Mouse (Mus musculus): ENCODE measurements around the gene Gata2. TPM values are rescaled to one million over a fixed set of nuclear protein-coding genes. Genes with fewer than 3 reads are reported as not detected.

Gene Gata2
- polyA plus RNA-seq (2015; fragmentation: Nextera tagmentation; extraction: Ambion mirVana) = 9.9 and 13.1 TPM in 2 replicates

DNA sequence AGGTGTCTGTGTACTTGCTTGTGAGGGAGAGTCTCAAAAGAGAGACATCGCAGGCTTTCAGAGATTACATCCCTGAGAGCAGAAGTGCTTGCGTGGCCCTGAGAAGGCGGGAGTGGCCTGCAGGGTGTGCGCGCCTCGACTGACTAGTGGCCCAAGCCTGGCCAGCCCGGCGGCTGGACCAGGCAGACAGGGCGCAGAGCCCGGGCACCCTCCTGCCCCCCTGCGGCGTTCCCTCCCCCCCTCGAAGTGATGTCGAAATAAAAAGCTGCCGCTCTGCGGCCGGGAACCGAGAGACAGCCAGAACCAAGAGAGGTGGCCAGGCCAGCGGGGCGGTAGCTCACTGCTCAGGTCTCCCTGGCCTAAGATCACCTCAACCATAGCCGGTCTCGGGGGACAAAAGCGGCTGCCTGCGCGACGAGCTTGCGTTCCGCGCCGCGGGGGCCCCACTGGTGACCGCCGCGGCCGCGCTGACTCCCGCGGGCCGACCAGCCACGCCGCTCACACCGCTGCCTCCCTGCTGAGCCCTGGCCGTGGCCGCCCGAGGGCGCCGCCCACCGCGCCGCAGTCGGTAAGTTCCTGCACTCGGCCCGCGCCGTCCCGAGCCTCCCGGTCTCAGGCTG is at the start of gene Gata2:
TSS of gene Gata2 (plus strand) at position 459 of the 620 bp plus-strand sequence.

GRCm38 (mm10) chr6:88221968-88222367 is 28.3 kb downstream of the Gata2 start, which contains the start of gene Dnajb8:
Gene Dnajb8 (plus strand): TSS chr6:88222268.

Other genes with a start within 250 kb of the Gata2 start
- 21.2 and 25.4 TPM in 2 replicates for gene H1fx, start 212.3 kb upstream of the Gata2 start, polyA plus RNA-seq (2015; fragmentation: Nextera tagmentation; extraction: Ambion mirVana)
- 236 and 256 TPM in 2 replicates for gene Rab7, start 148.6 kb upstream of the Gata2 start, polyA plus RNA-seq (2015; fragmentation: Nextera tagmentation; extraction: Ambion mirVana)
- gene Rpn1, start 109.4 kb upstream of the Gata2 start, polyA plus RNA-seq (2015; fragmentation: Nextera tagmentation; extraction: Ambion mirVana) = 84.4 and 103 TPM in 2 replicates
- gene Dnajb8, start 28.4 kb downstream of the Gata2 start, polyA plus RNA-seq (2015; fragmentation: Nextera tagmentation; extraction: Ambion mirVana) = not detected in 2 replicates